Mouse (Mus musculus) liver, adult (tissue): ENCODE data around the gene Fbn1.

ENCODE experiments used
- GATA4 ChIP-seq: IDR thresholded peaks from 2 replicates; pipeline ENCODE4 v1.6.1; 2014; ENCODE audit warnings: mild to moderate bottlenecking, low read length; ENCODE audit not compliant: insufficient replicate concordance

Fbn1 gene

DNA sequence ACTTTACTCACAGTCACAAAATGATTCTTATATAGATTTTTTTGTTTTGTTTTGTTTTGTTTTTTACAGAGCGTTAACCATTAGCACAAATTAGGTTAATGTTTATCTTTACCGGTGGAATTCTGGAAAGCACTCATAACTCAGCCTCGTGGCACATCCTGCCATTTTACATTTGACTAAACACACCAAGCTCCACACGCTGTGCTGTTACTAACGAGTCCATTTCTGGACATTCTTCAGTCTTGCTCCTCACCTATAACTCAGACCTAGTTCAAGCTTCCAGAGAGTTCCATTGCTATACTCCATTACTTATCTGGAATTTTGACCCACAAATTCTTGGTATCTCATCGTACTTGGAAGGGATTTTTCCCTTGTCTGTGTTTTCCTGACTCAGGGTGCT lies 116.2 kb downstream of the Fbn1 start:
- no peak for TF ChIP-seq GATA4

GRCm38 (mm10) chr2:125389796-125390195 lies 118.0 kb downstream of the Fbn1 start:
- no peak for TF ChIP-seq GATA4

DNA sequence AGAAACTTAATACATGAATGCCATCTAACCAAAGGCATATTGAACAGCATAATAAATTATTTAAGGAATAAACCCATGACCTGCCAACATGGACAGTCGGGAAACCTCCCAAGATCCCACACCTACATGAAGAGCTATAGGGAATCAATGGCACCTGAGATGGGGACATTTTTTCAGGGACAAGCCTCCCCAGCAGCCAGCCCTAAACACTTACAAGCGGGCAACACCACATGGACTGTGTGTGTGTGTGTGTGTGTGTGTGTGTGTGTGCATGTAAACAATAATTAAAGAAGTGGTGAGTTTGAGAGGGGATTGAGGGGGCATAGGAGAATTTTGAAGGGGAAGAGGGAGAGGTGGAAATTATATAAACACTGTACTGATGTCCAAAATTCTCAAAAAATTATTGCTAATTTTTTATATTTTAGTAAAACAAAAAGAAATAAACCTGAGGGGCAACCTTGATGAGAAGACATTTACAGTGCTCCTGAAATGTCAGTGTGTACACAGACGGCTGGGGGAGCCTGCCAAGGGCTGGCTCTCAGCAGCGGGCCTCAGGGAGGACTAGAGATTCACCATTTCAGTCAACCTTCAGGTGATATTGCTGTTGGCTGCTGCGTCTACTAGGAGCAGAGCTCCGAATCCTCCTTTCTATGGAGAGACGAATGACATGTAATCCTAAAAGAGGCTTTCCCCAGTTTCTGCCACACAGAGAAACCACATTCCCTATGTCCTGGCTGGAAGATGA lies 121.4 kb downstream of the Fbn1 start:
- no peak for TF ChIP-seq GATA4

GRCm38 (mm10) chr2:125384941-125385340 lies 122.9 kb downstream of the Fbn1 start:
- TF ChIP-seq GATA4, result no peak

- TF ChIP-seq GATA4, result no peak
These were observed 123.4 kb downstream of the Fbn1 start for GRCm38 (mm10) chr2:125384415-125384814.

GRCm38 (mm10) chr2:125383273-125383641 lies 124.5 kb downstream of the Fbn1 start:
- TF ChIP-seq GATA4, result no peak

GRCm38 (mm10) chr2:125382613-125383272 lies 125.0 kb downstream of the Fbn1 start:
- TF ChIP-seq GATA4, result no peak

DNA sequence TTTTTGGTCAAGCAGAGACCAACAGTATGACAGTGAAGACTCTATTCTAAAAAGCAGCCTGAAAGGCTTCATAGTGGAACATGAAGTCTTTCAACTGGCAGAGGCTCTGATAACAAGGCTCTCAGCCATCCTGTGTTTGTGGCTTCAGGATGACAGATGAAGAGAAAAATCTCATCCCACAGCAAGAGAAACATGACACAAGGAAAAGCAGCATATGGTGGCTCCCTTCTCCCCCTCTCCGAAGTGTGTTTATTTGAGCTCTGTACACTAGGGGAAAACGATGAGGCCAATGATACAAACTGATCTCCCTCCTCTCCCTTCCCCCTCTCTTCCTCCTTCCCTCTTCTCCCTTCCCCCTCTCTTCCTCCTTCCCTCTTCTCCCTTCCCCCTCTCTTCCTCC lies 127.7 kb downstream of the Fbn1 start:
- no peak for TF ChIP-seq GATA4

GRCm38 (mm10) chr2:125379206-125379605 lies 128.6 kb downstream of the Fbn1 start:
- TF ChIP-seq GATA4, result no peak

DNA sequence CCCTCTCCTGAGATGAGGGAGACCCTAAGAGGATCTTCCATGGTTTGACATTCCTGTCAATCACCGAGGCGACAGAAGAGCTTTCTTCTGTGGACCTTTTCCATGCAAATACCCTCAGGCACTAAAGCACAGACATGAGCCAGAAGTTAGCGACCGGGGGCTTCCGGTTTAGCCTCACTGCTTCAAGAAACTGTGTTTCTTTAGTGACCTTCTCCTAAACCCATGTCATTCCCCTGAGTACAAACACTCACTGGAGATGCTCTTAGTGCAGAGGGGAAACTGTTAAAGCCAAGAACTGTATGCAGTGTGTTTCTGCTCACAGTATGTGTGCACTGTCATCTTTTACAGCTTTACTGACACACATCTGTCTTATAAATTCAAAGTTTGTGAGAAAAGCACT lies 131.9 kb downstream of the Fbn1 start:
- TF ChIP-seq GATA4, result no peak

- TF ChIP-seq GATA4, result no peak
These were observed 132.5 kb downstream of the Fbn1 start for GRCm38 (mm10) chr2:125375301-125375700.

DNA sequence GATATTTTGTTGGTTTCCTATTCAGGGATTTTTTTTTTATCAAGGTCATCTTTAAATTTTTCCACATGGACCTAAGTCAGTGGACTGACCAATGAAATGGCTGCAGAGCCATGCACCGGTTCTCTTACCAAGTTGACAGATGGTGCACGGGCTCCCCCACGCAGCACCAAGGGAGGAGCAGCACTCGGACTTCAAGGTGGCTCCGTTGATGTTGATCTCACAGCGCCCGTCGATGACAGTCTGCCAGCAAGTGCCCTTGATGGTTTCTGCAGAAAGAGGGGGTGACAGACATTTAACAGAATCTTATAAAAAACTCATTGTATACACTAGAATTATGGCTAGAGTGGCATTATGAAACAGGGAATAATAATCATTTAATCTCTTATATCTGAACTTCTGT lies 138.1 kb downstream of the Fbn1 start:
- TF ChIP-seq GATA4, result no peak

DNA sequence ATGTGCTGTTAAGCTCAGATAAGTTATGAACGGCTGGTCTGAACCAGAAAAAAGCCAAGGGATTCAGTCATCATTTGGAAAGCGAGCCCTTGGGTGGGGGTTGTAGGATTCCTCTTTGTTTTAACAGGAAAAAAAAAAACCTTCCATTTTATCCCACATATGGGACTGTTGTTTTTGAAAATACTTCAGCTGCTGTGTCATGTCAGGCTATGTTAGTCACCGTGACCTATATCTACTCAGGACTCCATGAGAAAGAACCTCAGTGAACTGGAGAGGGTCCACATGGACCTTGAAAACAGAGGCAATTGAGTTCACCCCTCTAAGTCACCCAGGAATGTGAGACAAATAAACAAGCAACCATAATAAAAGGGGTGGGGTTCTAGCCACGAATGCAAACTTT lies 139.2 kb downstream of the Fbn1 start:
- no peak for TF ChIP-seq GATA4

DNA sequence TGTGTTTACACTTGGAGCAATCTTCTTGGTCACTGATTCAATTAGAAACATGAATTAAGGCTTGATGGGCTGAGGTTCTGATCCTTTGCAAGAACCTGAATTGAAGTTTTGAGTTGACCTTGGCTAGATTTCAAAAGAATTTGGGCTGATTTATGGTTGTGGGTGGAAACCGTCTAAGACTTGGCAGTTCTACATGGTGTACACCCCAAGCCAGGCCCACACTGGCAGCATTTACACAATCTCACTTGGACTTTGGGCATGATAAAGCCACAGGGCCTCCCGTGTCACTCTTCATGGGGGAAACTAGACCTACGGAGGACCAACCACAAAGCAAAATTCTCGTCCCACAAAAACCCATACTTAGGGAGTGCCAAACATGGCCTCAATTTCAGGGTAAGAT lies 146.1 kb downstream of the Fbn1 start:
- no peak for TF ChIP-seq GATA4

DNA sequence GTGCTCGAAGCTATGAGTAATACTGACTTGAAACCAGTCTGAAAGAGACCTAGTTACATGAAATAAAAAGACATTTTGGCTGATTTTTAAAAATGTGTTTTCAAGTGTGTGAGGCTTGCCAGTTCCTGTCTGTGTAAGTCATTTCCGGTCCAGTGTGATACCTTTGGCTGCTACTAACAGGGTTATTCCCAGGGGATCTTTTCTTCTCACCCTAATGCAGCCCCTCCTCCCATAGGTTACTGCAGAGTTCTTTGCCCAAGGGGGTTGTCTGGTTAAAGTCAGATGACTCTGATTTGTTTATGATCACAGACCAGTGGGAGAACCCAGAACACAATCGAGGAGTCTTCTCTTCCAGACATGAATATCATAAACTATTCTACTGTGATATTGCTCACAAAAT lies 151.3 kb downstream of the Fbn1 start:
- TF ChIP-seq GATA4, result no peak

DNA sequence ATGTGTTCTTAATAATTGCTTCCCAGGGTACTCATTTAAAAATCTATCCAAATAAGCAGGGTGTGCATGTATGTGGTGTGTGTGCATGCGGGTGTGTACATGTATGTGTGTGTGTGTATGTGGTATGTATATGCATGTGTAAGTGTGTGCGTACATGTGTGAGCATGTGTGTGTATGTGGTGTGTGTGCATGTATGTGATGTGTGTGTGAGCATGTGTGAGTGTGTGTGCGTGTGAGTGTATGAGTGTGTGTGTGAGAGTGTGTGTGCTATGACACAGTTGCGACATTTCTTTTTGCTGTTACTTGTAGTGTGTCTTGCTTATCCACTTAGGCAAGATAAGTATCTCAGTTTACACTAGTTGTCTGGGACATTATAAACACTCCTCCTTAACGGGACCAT lies 151.7 kb downstream of the Fbn1 start:
- no peak for TF ChIP-seq GATA4
